Mouse (Mus musculus) olfactory bulb, adult 2 months (tissue): ENCODE data around the gene Cdk10.

Experiments
- CTCF ChIP-seq: fragments of 200-500 bp; IDR thresholded peaks from 2 replicates; pipeline ENCODE4 v1.5.1; 2012; ENCODE audit warnings: low read depth, mild to moderate bottlenecking, low read length, moderate library complexity; ENCODE audit not compliant: insufficient read depth
- POLR2A ChIP-seq: fragments of 200-500 bp; IDR thresholded peaks from 2 replicates; pipeline ENCODE4 v1.6.1; 2012; ENCODE audit warnings: mild to moderate bottlenecking, low read depth, low read length, moderate library complexity; ENCODE audit not compliant: insufficient read depth

DNA sequence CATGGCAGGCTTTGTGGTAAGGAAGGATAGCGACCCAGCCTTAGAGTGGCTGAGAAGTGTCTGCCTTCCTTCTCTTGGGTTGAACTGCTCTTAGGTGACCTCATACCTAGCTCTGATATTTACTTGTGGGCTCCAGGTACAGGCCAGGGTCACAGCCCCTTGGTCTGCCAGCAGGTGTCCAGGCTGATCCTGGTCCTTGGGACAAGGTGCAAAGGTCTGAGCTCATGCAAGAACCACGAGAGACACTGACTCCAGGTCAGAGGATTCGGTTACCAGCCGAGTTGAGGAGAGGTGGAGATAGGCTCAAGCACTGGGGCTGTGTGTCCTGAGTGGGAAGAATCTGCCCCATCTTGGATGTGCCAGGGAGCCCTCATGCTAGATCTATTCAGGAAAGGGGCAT, 19.7 kb downstream of the Cdk10 start:
- TF ChIP-seq POLR2A (no peak), CTCF (no peak)
